Mouse (Mus musculus) Muller cell, postnatal 12 days (primary cell): Measurements from ENCODE around the gene Mccc1.

Experiments used
- DNase-seq: peaks from one replicate; pipeline ENCODE4 v3.0.0-alpha.2; 2015; ENCODE audit errors: inconsistent ontology term

Gene Mccc1

GRCm38 (mm10) chr3:35966493-35966892, 34.0 kb downstream of the Mccc1 start:
- no peak for DNase-seq

- DNase-seq = no peak
Observed at GRCm38 (mm10) chr3:35964928-35965327, 35.5 kb downstream of the Mccc1 start.

GRCm38 (mm10) chr3:35963921-35964320, 36.6 kb downstream of the Mccc1 start:
- DNase-seq = no peak

- DNase-seq = no peak
Observed at GRCm38 (mm10) chr3:35963401-35963800, 37.1 kb downstream of the Mccc1 start.

- DNase-seq = no peak
Observed at GRCm38 (mm10) chr3:35962967-35963366, 37.5 kb downstream of the Mccc1 start.

- no peak for DNase-seq
Observed at GRCm38 (mm10) chr3:35957230-35957629, 43.2 kb downstream of the Mccc1 start.

GRCm38 (mm10) chr3:35954901-35955575, 45.4 kb downstream of the Mccc1 start:
- no peak for DNase-seq

- no peak for DNase-seq
Observed at GRCm38 (mm10) chr3:35953816-35954215, 46.7 kb downstream of the Mccc1 start.

GRCm38 (mm10) chr3:35953184-35953583, 47.3 kb downstream of the Mccc1 start:
- no peak for DNase-seq

GRCm38 (mm10) chr3:35948197-35948596, 52.3 kb downstream of the Mccc1 start:
- no peak for DNase-seq

DNA sequence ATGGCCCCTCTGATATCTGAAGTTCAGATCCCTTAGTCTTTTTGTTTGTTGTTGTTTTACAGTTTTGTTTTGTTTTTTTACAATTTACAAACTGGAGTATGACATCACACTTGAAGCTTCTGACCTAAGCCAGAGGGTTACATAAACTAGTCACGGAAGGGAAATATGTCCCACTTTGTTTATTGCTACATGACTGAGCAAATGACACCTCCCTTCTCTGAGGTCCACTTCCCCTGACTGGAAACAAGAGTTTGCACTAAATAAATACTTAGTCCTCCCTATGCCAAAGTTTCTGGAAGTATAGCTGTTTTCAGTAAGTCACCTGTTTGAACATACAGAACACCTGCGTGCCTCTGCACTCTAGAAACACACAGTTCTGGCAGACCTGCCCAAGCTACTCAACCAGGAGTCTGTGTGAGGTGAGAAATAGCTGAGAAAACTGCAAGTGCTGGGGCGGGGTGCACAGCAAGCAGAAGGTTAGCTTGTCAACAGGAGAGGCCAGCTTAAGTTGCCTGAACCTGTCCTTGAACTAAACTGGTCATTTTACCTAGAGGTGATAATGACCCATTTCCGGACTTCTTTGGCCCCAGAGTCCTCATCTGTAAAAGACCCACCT, 59.9 kb downstream of the Mccc1 start:
- no peak for DNase-seq

GRCm38 (mm10) chr3:35940047-35940446, 60.4 kb downstream of the Mccc1 start:
- DNase-seq = no peak

DNA sequence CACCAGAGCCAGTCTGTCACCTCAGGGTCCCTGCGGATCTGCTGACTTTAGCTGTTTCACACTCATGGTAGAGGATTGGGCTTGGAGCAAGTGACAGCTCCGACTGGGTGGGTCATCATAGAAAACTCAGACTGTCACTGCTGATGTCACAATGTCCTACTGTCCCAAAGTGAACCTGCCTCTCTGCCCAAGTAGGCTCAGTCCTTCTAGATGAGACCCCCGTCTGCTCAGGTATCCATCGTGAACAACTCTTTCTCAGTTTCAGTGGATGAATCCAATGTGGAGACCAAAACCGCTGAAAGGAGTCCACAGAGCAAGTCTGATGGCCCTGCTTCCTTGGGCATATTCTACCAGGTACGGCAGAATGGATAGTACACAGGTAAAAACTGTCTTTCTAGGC, 63.1 kb downstream of the Mccc1 start, which contains the start of gene Dcun1d1:
Dcun1d1 (minus strand) TSS at position 101 of the 400 bp plus-strand sequence.
- DNase-seq = no peak

- DNase-seq = peak; percentile 60
Observed at GRCm38 (mm10) chr3:35933405-35933777, 67.1 kb downstream of the Mccc1 start.

DNA sequence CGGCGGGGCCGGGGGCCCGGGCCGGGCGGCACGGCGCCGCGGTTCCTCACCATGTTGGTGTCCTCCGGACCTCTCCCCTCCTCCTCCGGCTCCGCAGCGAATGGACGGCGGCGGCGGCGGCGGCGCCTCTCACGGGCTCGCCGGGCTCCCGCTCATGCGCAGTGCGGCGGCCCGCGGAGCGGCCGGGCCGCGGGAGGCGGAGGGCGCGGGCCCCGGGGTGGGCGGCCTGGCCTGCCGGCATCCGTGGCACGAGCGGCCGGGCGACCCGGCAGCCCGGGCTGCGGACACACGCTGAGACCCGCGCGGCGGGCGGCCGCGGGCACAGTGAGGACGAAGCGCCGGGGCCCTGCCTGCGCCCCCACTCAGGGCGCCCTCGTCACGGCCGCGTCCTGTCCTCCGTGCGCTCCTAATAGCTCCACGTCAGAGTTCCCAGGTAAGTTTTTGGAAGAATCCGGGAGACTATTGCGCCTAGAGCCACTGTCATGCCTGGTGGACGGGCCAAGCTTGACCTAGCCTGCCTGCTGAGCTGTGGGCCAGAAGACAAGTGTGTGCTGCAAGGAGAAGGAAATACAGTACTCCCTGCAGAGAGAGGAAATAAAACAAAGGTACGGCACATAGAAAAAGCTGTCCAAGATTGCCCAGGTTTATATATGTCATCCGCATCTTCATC, 67.6 kb downstream of the Mccc1 start:
- DNase-seq = peak; percentile 87

GRCm38 (mm10) chr3:35931896-35932727, 68.4 kb downstream of the Mccc1 start:
- no peak for DNase-seq

DNA sequence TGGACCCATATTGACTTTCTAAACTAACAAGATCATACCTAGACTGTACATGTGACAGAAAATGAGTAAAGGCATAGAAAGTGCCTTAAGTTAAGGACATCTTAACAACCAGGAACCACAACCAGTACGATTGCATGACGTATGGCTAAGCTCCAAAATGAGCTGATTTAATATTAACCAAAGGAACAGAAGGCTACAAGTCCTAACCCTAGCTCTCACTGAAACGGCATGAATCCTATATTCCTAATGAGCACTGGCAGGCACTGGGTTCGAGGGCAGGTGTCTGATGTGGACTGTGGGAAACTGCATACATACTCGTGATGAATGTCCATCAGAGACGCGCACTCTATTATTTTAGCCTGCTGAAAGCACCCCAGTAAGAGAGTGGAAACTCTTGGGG, 69.1 kb downstream of the Mccc1 start:
- no peak for DNase-seq

DNA sequence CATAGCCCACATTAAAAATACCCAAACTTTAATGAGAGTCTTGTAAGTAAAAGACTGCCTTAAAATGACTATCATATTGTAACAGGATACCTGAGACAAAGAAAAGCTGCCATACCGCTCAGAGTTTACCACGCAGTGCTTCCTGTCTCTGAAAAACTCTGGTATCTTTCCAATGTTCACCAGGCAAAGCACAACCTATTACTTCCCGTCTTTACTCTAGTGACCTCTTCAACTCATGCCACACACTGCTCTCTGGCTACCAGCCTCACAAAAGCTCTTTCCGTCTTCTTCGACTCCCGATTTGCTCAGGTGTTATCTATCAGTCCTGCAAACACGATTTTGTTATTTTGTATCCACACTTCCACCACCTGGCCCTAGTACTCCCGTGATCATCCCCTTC, 70.6 kb downstream of the Mccc1 start:
- no peak for DNase-seq

DNA sequence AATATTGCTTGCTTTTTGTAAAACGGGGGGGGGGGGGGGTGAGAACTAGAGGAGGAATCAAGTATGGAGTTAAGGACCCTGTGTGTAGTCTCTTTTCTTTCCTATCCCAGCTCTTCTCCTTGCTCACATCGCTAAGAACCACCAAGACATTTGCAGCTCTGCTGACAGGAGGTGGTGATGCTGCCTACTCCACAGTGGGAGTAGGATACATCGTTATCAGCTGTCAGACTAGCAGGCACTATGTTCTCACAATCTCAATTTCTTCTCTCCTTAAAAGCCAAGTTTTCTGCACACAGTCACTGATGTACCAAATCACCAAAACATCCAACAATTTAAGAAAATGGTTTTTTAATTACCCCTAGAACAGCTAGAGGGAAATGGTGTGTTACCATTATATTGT, 71.1 kb downstream of the Mccc1 start:
- DNase-seq = no peak

DNA sequence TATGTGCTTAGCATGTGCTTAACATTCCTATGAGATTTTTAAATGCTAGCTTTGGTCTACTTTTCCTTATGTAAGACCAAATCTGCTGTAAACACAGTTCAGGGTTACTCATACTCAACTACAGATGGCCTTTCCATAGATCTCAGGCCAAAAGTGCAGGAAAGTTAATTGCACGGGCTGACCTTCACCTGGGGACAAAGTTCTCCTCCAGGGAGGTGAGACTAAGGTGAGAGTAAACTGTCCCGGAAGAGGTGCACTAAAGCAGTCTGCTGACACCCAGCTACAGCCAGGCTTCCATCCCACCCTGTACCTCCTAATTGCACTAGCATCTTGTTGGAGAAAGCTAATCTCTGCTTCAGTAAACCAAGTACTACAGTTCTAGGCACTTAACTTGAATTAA, 74.6 kb downstream of the Mccc1 start:
- no peak for DNase-seq

GRCm38 (mm10) chr3:35924007-35924406, 76.5 kb downstream of the Mccc1 start:
- DNase-seq = no peak

GRCm38 (mm10) chr3:35923495-35923894, 77.0 kb downstream of the Mccc1 start:
- no peak for DNase-seq
